Mouse (Mus musculus) myocyte (in vitro differentiated cells): ENCODE results near the gene Rab5b. TPM values are rescaled to one million over a fixed set of nuclear protein-coding genes. Genes with fewer than 3 reads are reported as not detected.
"Not testable (repeated sequence)": the region's sequence is repeated elsewhere in the genome, so short reads cannot be mapped to it uniquely, and the experiment has no call there.

Source experiments
- H3K27me3 ChIP-seq: one replicate; pipeline ENCODE4 v1.6.1; 2011; ENCODE audit not compliant: control insufficient read depth, insufficient read depth, insufficient read length
- H3K36me3 ChIP-seq: one replicate; pipeline ENCODE4 v1.6.1; 2011; ENCODE audit not compliant: control insufficient read depth, insufficient read depth
- H3K4me2 ChIP-seq: one replicate; pipeline ENCODE4 v1.6.1; 2011; ENCODE audit warnings: low read depth, control low read depth
- H3K4me3 ChIP-seq: one replicate; pipeline ENCODE4 v1.5.1; 2011; ENCODE audit warnings: mild to moderate bottlenecking, control low read depth, moderate library complexity
- H3K79me2 ChIP-seq: one replicate; pipeline ENCODE4 v1.6.1; 2011; ENCODE audit not compliant: control insufficient read depth, insufficient read depth
- H3ac ChIP-seq: one replicate; pipeline ENCODE4 v1.6.1; 2011; ENCODE audit not compliant: control insufficient read depth, insufficient read length
- CEBPB ChIP-seq: IDR thresholded peaks from 2 replicates; pipeline ENCODE4 v1.6.1; 2011; ENCODE audit warnings: mild to moderate bottlenecking, moderate library complexity; ENCODE audit not compliant: poor library complexity, insufficient read depth, severe bottlenecking
- E2F4 ChIP-seq: IDR thresholded peaks from one replicate; pipeline ENCODE4 v1.6.1; 2011; ENCODE audit warnings: mild to moderate bottlenecking, control low read depth, moderate library complexity; ENCODE audit not compliant: insufficient read depth
- MAX ChIP-seq: IDR thresholded peaks from one replicate; pipeline ENCODE4 v1.6.1; 2011; ENCODE audit warnings: low read depth, mild to moderate bottlenecking, control low read depth
- MYOD1 ChIP-seq, 3 experiments: IDR thresholded peaks; one replicate each; pipeline ENCODE4 v1.6.1; 2011; ENCODE audit warnings: control low read depth in 2 of 3, low read depth in 2 of 3, mild to moderate bottlenecking in 2 of 3, moderate library complexity in 1 of 3; ENCODE audit not compliant: insufficient read length in 2 of 3, control insufficient read depth in 1 of 3
- MYOG ChIP-seq, 3 experiments: IDR thresholded peaks; one replicate each; pipeline ENCODE4 v1.6.1; 2011; ENCODE audit warnings: control low read depth in 2 of 3, low read depth in 2 of 3, mild to moderate bottlenecking in 2 of 3; ENCODE audit not compliant: insufficient read length in 2 of 3, control insufficient read depth in 1 of 3, insufficient read depth in 1 of 3
- POLR2A ChIP-seq: IDR thresholded peaks from one replicate; pipeline ENCODE4 v1.6.1; 2011; ENCODE audit warnings: low read depth, mild to moderate bottlenecking, control low read depth, moderate library complexity; ENCODE audit not compliant: insufficient read length
- POLR2AphosphoS2 ChIP-seq: IDR thresholded peaks from one replicate; pipeline ENCODE4 v1.6.1; 2011; ENCODE audit warnings: low read depth, control low read depth; ENCODE audit not compliant: insufficient read length
- REST ChIP-seq: IDR thresholded peaks from one replicate; pipeline ENCODE4 v1.6.1; 2011; ENCODE audit warnings: mild to moderate bottlenecking, control low read depth, moderate library complexity; ENCODE audit not compliant: insufficient read depth, insufficient read length
- SRF ChIP-seq: IDR thresholded peaks from one replicate; pipeline ENCODE4 v1.6.1; 2011; ENCODE audit warnings: low read depth; ENCODE audit not compliant: control insufficient read depth, insufficient read length
- TCF12 ChIP-seq: IDR thresholded peaks from one replicate; pipeline ENCODE4 v1.6.1; 2011; ENCODE audit warnings: mild to moderate bottlenecking, control low read depth; ENCODE audit not compliant: poor library complexity, insufficient read depth, severe bottlenecking
- TCF3 ChIP-seq: IDR thresholded peaks from one replicate; pipeline ENCODE4 v1.6.1; 2011; ENCODE audit warnings: low read depth, control low read depth; ENCODE audit not compliant: insufficient read length
- USF1 ChIP-seq: IDR thresholded peaks from one replicate; pipeline ENCODE4 v1.6.1; 2011; ENCODE audit warnings: low read depth, mild to moderate bottlenecking, control low read depth, moderate library complexity
- polyA plus RNA-seq: library from polyadenylated mRNA; unstranded; fragments of >200 nt; fragmentation: generic; extraction: Trizol; gene quantifications from one replicate; pipeline ENCODE4 v1.2.1, GENCODE M21; 2012; ENCODE audit warnings: missing spikeins

Gene Rab5b
- polyA plus RNA-seq, 1 experiment = 76.3 TPM

DNA sequence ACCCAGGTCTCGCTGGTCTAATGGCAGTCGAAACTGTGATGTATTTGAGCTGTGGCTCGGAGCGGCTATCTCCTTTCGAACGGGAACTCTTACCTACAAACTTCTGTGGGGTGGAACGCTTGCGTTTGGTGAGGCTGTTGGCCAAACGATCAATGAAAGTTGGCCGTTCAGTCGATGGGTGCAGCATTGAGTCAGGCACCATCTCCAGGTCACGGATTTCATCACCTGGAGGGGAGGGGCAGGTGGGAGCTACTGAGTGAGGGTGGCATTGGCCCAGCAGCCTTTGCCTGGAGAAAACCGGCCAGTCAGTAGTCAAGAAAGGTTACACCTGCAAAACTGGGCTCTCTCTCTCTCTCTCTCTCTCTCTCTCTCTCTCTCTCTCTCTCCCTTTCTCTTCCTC is 60.4 kb downstream of the Rab5b start:
- Histone ChIP-seq H3K4me2 (no peak overlapping the region), H3K27me3 (peaks cover 31% of the 10 kb centered on the region), H3K36me3 (no peaks in the 10 kb centered on the region), H3K79me2 (no peaks in the 10 kb centered on the region), H3K4me3 (no peak overlapping the region), H3ac (no peak overlapping the region)
- no peak for TF ChIP-seq USF1
- TF ChIP-seq MAX = no peak
- TF ChIP-seq REST = no peak
- TF ChIP-seq CEBPB = no peak
- TF ChIP-seq TCF3 = no peak
- no peak for TF ChIP-seq E2F4

DNA sequence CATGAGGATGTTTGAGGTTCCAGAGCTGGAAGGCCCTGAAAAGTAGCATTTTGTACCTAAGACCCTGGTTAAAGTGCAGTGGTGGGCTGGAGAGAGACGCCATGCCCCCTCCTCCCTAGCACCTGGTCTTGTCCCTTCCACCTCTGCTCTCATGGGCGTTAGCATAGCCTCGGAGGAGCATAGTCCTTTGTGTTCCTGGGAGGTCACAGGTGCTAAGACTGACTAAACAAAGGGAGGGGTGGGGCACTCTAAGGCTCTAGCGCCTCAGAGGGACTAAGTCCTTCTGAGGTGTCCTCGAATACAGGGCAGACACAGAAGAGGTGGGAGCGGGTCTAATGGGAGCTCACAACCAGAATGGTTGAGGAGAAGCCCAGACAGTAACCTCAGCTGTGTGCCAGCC is 64.5 kb downstream of the Rab5b start:
- H3K27me3 ChIP-seq = peaks cover 30% of the 10 kb centered on the region
- TF ChIP-seq USF1 = no peak
- no peak for TF ChIP-seq MYOD1 (IDR thresholded peaks at IDR 0.05; ENCODE audit: control insufficient read depth in 1 of 3, insufficient read length in 2 of 3, low read depth in 2 of 3)
- TF ChIP-seq TCF3 = no peak
- TF ChIP-seq MAX = no peak
- TF ChIP-seq POLR2A = no peak
- TF ChIP-seq REST = no peak
- no peak for TF ChIP-seq E2F4
- no peak for TF ChIP-seq CEBPB
- TF ChIP-seq MYOG (IDR thresholded peaks at IDR 0.05; ENCODE audit: control insufficient read depth in 1 of 3, insufficient read depth in 1 of 3, insufficient read length in 2 of 3, low read depth in 2 of 3) = no peak
- no peak overlapping the region for H3K4me3 ChIP-seq
- H3K79me2 ChIP-seq = no peaks in the 10 kb centered on the region
- no peak overlapping the region for H3K4me2 ChIP-seq
- H3ac ChIP-seq = no peak overlapping the region
- H3K36me3 ChIP-seq = no peaks in the 10 kb centered on the region

DNA sequence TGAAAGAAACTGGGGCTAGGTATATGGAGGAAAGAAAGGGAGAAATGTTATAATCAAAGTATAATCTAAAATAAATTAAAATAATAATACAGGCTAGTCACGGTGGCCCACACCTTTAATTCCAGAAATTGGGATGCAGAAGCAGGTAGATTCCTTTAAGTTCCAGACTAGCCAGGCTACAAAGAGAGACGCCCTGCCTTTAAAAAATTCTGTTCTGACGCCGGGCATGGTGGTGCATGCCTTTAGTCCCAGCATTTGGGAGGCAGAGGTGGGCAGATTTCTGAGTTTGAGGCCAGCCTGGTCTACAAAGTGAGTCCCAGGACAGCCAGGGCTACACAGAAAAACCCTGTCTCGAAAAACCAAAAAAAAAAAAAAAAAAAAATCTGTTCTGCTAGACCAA is 65.8 kb downstream of the Rab5b start:
- H3K4me2 ChIP-seq = not testable (repeated sequence)

GRCm38 (mm10) chr10:128629746-128630145 is 66.3 kb downstream of the Rab5b start:
- Histone ChIP-seq H3K79me2 (peaks cover 13% of the 10 kb centered on the region), H3K36me3 (peaks cover 5% of the 10 kb centered on the region), H3K27me3 (peaks cover 27% of the 10 kb centered on the region), H3K4me3 (no peak overlapping the region), H3K4me2 (no peak overlapping the region), H3ac (no peak overlapping the region)
- no peak for TF ChIP-seq REST
- TF ChIP-seq MAX = no peak
- no peak for TF ChIP-seq POLR2AphosphoS2
- no peak for TF ChIP-seq CEBPB
- TF ChIP-seq TCF12 = no peak
- no peak for TF ChIP-seq MYOG (IDR thresholded peaks at IDR 0.05; ENCODE audit: control insufficient read depth in 1 of 3, insufficient read depth in 1 of 3, insufficient read length in 2 of 3, low read depth in 2 of 3)
- no peak for TF ChIP-seq POLR2A
- TF ChIP-seq SRF = no peak

More for the DNA sequence above, 65.8 kb downstream of the Rab5b start:
- H3K79me2 ChIP-seq, H3K4me3 ChIP-seq, H3K36me3 ChIP-seq, H3ac ChIP-seq: not testable (repeated sequence)
- H3K27me3 ChIP-seq = peaks cover 27% of the 10 kb centered on the region

GRCm38 (mm10) chr10:128627398-128628317 is 68.4 kb downstream of the Rab5b start:
- Histone ChIP-seq H3K36me3 (peaks cover 14% of the 10 kb centered on the region), H3K79me2 (peaks cover 18% of the 10 kb centered on the region), H3K4me3 (no peak overlapping the region), H3K4me2 (no peak overlapping the region), H3K27me3 (peaks cover 10% of the 10 kb centered on the region), H3ac (no peak overlapping the region)
- no peak for TF ChIP-seq TCF3
- TF ChIP-seq REST = no peak
- TF ChIP-seq MYOG (IDR thresholded peaks at IDR 0.05; ENCODE audit: control insufficient read depth in 1 of 3, insufficient read depth in 1 of 3, insufficient read length in 2 of 3, low read depth in 2 of 3) = no peak
- TF ChIP-seq E2F4 = no peak
- TF ChIP-seq POLR2AphosphoS2 = no peak
- TF ChIP-seq SRF = no peak
- TF ChIP-seq POLR2A = no peak
- TF ChIP-seq CEBPB = no peak
- no peak for TF ChIP-seq TCF12
- no peak for TF ChIP-seq MYOD1 (IDR thresholded peaks at IDR 0.05; ENCODE audit: control insufficient read depth in 1 of 3, insufficient read length in 2 of 3, low read depth in 2 of 3)
- TF ChIP-seq MAX = no peak
- TF ChIP-seq USF1 = no peak

Other genes with a start within 250 kb of the Rab5b start
- gene Smarcc2, start 237.0 kb downstream of the Rab5b start, polyA plus RNA-seq = 52.5 TPM
- gene Myl6, start 202.1 kb downstream of the Rab5b start, polyA plus RNA-seq = 2,234 TPM
- 734 TPM for gene Myl6b, start 197.6 kb downstream of the Rab5b start, polyA plus RNA-seq
- gene Esyt1, start 170.4 kb downstream of the Rab5b start, polyA plus RNA-seq = 166 TPM
- 13.8 TPM for gene Zc3h10, start 148.5 kb downstream of the Rab5b start, polyA plus RNA-seq
- 12,553 TPM for gene Rpl41, start 147.0 kb downstream of the Rab5b start, polyA plus RNA-seq
- 127 TPM for gene Pa2g4, start 130.3 kb downstream of the Rab5b start, polyA plus RNA-seq
- gene Erbb3, start 106.6 kb downstream of the Rab5b start, polyA plus RNA-seq = 23.3 TPM
- gene Rps26, start 69.5 kb downstream of the Rab5b start, polyA plus RNA-seq = 1,658 TPM
- 0.04 TPM for gene Ikzf4, start 50.3 kb downstream of the Rab5b start, polyA plus RNA-seq
- gene Suox, start 22.2 kb downstream of the Rab5b start, polyA plus RNA-seq = 23.3 TPM
- gene Pmel, start 7.9 kb upstream of the Rab5b start, polyA plus RNA-seq = 0.17 TPM
- 39.9 TPM for gene Cdk2, start 8.8 kb upstream of the Rab5b start, polyA plus RNA-seq
- 13.2 TPM for gene Dgka, start 48.6 kb upstream of the Rab5b start, polyA plus RNA-seq
- gene Pym1, start 51.6 kb upstream of the Rab5b start, polyA plus RNA-seq = 32.6 TPM
- gene Mmp19, start 94.6 kb upstream of the Rab5b start, polyA plus RNA-seq = 12.1 TPM
- 39.0 TPM for gene Dnajc14, start 107.8 kb upstream of the Rab5b start, polyA plus RNA-seq
- gene Tmem198b, start 108.1 kb upstream of the Rab5b start, polyA plus RNA-seq = 18.7 TPM
- 40.8 TPM for gene Sarnp, start 121.1 kb upstream of the Rab5b start, polyA plus RNA-seq
- 19.2 TPM for gene Ormdl2, start 125.4 kb upstream of the Rab5b start, polyA plus RNA-seq
- 17.9 TPM for gene Gdf11, start 195.5 kb upstream of the Rab5b start, polyA plus RNA-seq
- gene Cd63, start 204.7 kb upstream of the Rab5b start, polyA plus RNA-seq = 2,403 TPM
- 63.3 TPM for gene Rdh5, start 226.6 kb upstream of the Rab5b start, polyA plus RNA-seq
- 238 TPM for gene Bloc1s1, start 227.8 kb upstream of the Rab5b start, polyA plus RNA-seq
- 635 TPM for gene Itga7, start 237.6 kb upstream of the Rab5b start, polyA plus RNA-seq